Comparison of ENCODE assay signal across 7 mouse cellular contexts in the genomic region with DNA sequence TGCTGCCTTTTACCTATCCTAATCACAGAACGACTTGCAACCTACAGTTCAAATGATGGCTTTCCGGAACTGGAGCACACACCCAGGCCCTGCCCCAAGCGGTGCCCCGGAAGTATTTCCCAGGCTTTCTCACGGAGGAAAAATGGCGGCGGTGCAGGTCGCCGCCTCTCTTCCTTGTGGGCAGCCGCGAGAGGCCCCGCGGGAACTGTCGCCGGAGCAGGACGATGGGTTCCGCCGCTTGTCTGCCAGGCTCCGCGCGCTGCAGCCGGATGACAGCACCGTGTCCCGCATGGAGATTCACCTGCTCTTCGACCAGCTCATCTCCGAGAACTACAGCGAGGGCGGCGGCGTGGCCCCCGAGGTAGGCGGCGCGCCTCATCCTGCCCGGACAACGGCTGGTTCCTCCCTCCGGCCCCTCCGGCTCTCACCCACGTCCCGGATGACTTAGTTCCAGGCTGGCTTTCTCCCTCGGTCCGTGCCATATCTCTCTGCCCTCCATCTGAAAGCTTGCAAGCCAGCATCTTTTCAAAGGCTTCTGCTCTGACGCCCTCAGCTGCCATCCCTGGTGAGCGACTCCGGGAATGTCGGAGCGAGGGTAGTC. TPM values are rescaled to one million over a fixed set of nuclear protein-coding genes. Genes with fewer than 3 reads are reported as not detected.
DNase-seq lines count a peak whose midpoint lies in the region; ATAC-seq lines count a peak whose summit lies in the region.

TSS of gene Heatr6 (plus strand) at position 116 of the 601 bp plus-strand sequence.

- peaks cover 4% of the 10 kb centered on the region; the same call in 1 of the 2 replicates for H3K36me3 ChIP-seq in intestine, embryonic 16.5 days (ENCODE audit: control insufficient read depth, insufficient read depth, low read length)
- H3K36me3 ChIP-seq in midbrain, embryonic 11.5 days (ENCODE audit: control insufficient read depth, insufficient read depth, low read length): peaks cover 13% of the 10 kb centered on the region

- no peaks in the 10 kb centered on the region for H3K9me3 ChIP-seq in intestine, embryonic 16.5 days (ENCODE audit: control insufficient read depth, low read length)
- H3K9me3 ChIP-seq in midbrain, embryonic 11.5 days (ENCODE audit: control insufficient read depth, low read length): no peaks in the 10 kb centered on the region

- peak; percentile 96 for ATAC-seq in intestine, embryonic 16.5 days
- peak; percentile 98 for ATAC-seq in midbrain, embryonic 11.5 days (ENCODE audit: low FRiP score)

- peak within 1 kb of the TSS; percentile 52 for H3K4me2 ChIP-seq in intestine, embryonic 16.5 days (ENCODE audit: low read depth, low read length)
- H3K4me2 ChIP-seq in midbrain, embryonic 11.5 days: peak within 1 kb of the TSS; percentile 77

- H3K27me3 ChIP-seq in intestine, embryonic 16.5 days (replicated peaks; ENCODE audit: control insufficient read depth, insufficient read depth, low read length): no peaks in the 10 kb centered on the region
- no peaks in the 10 kb centered on the region for H3K27me3 ChIP-seq in midbrain, embryonic 11.5 days (ENCODE audit: control insufficient read depth, insufficient read depth, low read length)

- H3K9ac ChIP-seq in intestine, embryonic 16.5 days (ENCODE audit: low read depth, low read length): peak within 1 kb of the TSS; percentile 86
- peak within 1 kb of the TSS; percentile 90 for H3K9ac ChIP-seq in midbrain, embryonic 11.5 days (ENCODE audit: low read length)

- WGBS in intestine, embryonic 16.5 days: under 1% methylated on average over 45 of the region's 47 CpGs
- WGBS in midbrain, embryonic 11.5 days: under 1% methylated on average over 47 of the region's 47 CpGs

- peaks cover 4% of the 10 kb centered on the region; the same call in 1 of the 2 replicates for H3K4me1 ChIP-seq in intestine, embryonic 16.5 days (ENCODE audit: control insufficient read depth, insufficient read depth, low read length)
- H3K4me1 ChIP-seq in midbrain, embryonic 11.5 days (ENCODE audit: control insufficient read depth, insufficient read depth, low read length): peaks cover 9% of the 10 kb centered on the region; the same call in 1 of the 2 replicates

- peak within 1 kb of the TSS; percentile 88 for H3K4me3 ChIP-seq in intestine, embryonic 16.5 days (ENCODE audit: low read length)
- peak within 1 kb of the TSS; percentile 89 for H3K4me3 ChIP-seq in midbrain, embryonic 11.5 days (ENCODE audit: low read depth, low read length)

- H3K27ac ChIP-seq in intestine, embryonic 16.5 days (ENCODE audit: low read length): peak within 1 kb of the TSS; percentile 82
- H3K27ac ChIP-seq in midbrain, embryonic 11.5 days (ENCODE audit: low read depth, low read length): peak within 1 kb of the TSS; percentile 79

- DNase-seq in adrenal gland, adult 2 months: peak; percentile 92
- peak; percentile 82 for DNase-seq in embryo, embryonic 11.5 days (ENCODE audit: low read depth, low spot score)
- DNase-seq in gastrocnemius, postnatal 4 days (ENCODE audit: low spot score in 2 of 2): peak; percentile 86 to 93
- peak; percentile 91 to 92 for DNase-seq in left cerebral cortex, postnatal 36 days (ENCODE audit: low spot score in 2 of 2)
- DNase-seq in midbrain, embryonic 11.5 days (ENCODE audit: low spot score, missing footprints): peak; percentile 98
- DNase-seq in skeletal muscle tissue, adult 2 months (ENCODE audit: low read depth, low spot score): peak; percentile 75

- intact Hi-C loops in left cerebral cortex, postnatal 36 days (cut with DNase I): no loop called here

RNA-seq across cellular contexts. Expression of gene Heatr6, which starts in this region (rescaled TPM):
- 10 to 100 TPM; 11.8 to 12.6 TPM for total RNA-seq in adrenal gland, adult 2 months (2021)
- polyA plus RNA-seq in adrenal gland, adult 2 months (2012; rRNA removed): 21.3 and 22.7 TPM in 2 replicates
- 10 to 100 TPM; 11.1 to 12.8 TPM for total RNA-seq in gastrocnemius, postnatal 4 days (2021)
- 16.3 and 18.1 TPM in 2 replicates for polyA plus RNA-seq in intestine, embryonic 16.5 days (2015; fragmentation: Nextera tagmentation; extraction: Ambion mirVana)
- total RNA-seq in left cerebral cortex, postnatal 36 days (2021): 10 to 100 TPM; 12.0 to 19.3 TPM
- polyA plus RNA-seq in midbrain, embryonic 11.5 days (2014; fragmentation: Nextera tagmentation; extraction: Ambion mirVana): 30.1 and 31.9 TPM in 2 replicates

Comparison
In these comparisons a context has a peak if more than half of its experiments do, and no peak if none do; other contexts are left out.
1. Peak in every context shown above with its lines: DNase-seq, ATAC-seq, H3K4me3 ChIP-seq and H3K27ac ChIP-seq.